Mouse (Mus musculus) stomach, postnatal 0 days (tissue): Measurements from ENCODE around the gene Ptdss2. TPM values are rescaled to one million over a fixed set of nuclear protein-coding genes. Genes with fewer than 3 reads are reported as not detected.

Source experiments
- ATAC-seq: fragments of 200-750 bp; cut with Nextera tagmentation; 2 replicates; pipeline ENCODE4 v1.8.0; 2017; ENCODE audit not compliant: low FRiP score, low TSS enrichment
- DNase-seq: peaks from one replicate; pipeline ENCODE4 v3.0.0-alpha.2; 2016; ENCODE audit warnings: low spot score
- H3K27ac ChIP-seq: fragments of 300-500 bp; sonication (generic); replicated peaks from 2 replicates; pipeline ENCODE4 v1.5.1; 2014; ENCODE audit warnings: mild to moderate bottlenecking, control low read depth
- H3K27me3 ChIP-seq: fragments of 300-500 bp; sonication (generic); 2 replicates; pipeline ENCODE4 v1.6.1; 2014; ENCODE audit warnings: low read length; ENCODE audit not compliant: control insufficient read depth, insufficient read depth
- H3K36me3 ChIP-seq: fragments of 300-500 bp; sonication (generic); 2 replicates; pipeline ENCODE4 v1.6.1; 2014; ENCODE audit warnings: low read length, mixed read lengths; ENCODE audit not compliant: control insufficient read depth, insufficient read depth
- H3K4me1 ChIP-seq: fragments of 300-500 bp; sonication (generic); replicated peaks from 2 replicates; pipeline ENCODE4 v1.6.1; 2014; ENCODE audit warnings: antibody characterized with exemption; ENCODE audit not compliant: control insufficient read depth, insufficient read depth
- H3K4me2 ChIP-seq: fragments of 300-500 bp; sonication (generic); replicated peaks from 2 replicates; pipeline ENCODE4 v1.6.1; 2014; ENCODE audit warnings: low read depth, mild to moderate bottlenecking, control low read depth, moderate library complexity
- H3K4me3 ChIP-seq: fragments of 300-500 bp; sonication (generic); 2 replicates; pipeline ENCODE4 v1.5.1; 2014; ENCODE audit warnings: low read depth, low read length, control low read depth
- H3K9ac ChIP-seq: fragments of 300-500 bp; sonication (generic); 2 replicates; pipeline ENCODE4 v1.6.1; 2014; ENCODE audit warnings: mild to moderate bottlenecking, low read length, control low read depth, mixed read lengths
- H3K9me3 ChIP-seq: fragments of 300-500 bp; sonication (generic); 2 replicates; pipeline ENCODE4 v1.6.1; 2016; ENCODE audit warnings: low read length; ENCODE audit not compliant: control insufficient read depth
- CTCF ChIP-seq: IDR thresholded peaks from 2 replicates; pipeline ENCODE4 v1.5.1; 2016; ENCODE audit warnings: antibody characterized with exemption, low read depth, mild to moderate bottlenecking, moderate library complexity
- EP300 ChIP-seq: optimal IDR thresholded peaks from 2 replicates; pipeline ENCODE3; 2016; ENCODE audit warnings: antibody characterized with exemption
- WGBS: fragments of 180-500 bp; shearing (Covaris S2); extraction: QIAGEN DNeasy Blood & Tissue Kit; methylation state at CpG from one replicate; pipeline ENCODE4 v1.1.7; 2014; 5-methylcytosine and 5-hydroxymethylcytosine counted together
- polyA plus RNA-seq: library from polyadenylated mRNA; unstranded; fragments of >200 nt; fragmentation: Nextera tagmentation; extraction: Ambion mirVana; gene quantifications from 2 replicates; pipeline ENCODE4 v1.2.1, GENCODE M21; 2015

Ptdss2 gene
- polyA plus RNA-seq, 1 experiment from 2014 or later, result 22.9 TPM

- Histone ChIP-seq H3K36me3 (no peaks in the 10 kb centered on the region), H3K4me3 (no peak overlapping the region), H3K9ac (no peak overlapping the region), H3K27ac (no peak overlapping the region), H3K4me2 (no peak overlapping the region), H3K4me1 (no peaks in the 10 kb centered on the region), H3K9me3 (no peaks in the 10 kb centered on the region), H3K27me3 (no peaks in the 10 kb centered on the region)
- ATAC-seq, result no peak
- no peak for DNase-seq
- 57% methylated on average over 3 of the region's 3 CpGs for WGBS
- no peak for TF ChIP-seq EP300
- no peak for TF ChIP-seq CTCF
Observed at GRCm38 (mm10) chr7:141103161-141103560, 19.0 kb upstream of the Ptdss2 start.

- Histone ChIP-seq H3K27ac (no peak overlapping the region), H3K27me3 (no peaks in the 10 kb centered on the region), H3K9ac (no peak overlapping the region), H3K9me3 (no peaks in the 10 kb centered on the region), H3K4me2 (no peak overlapping the region), H3K4me1 (no peaks in the 10 kb centered on the region), H3K4me3 (no peak overlapping the region), H3K36me3 (no peaks in the 10 kb centered on the region)
- no peak for DNase-seq
- TF ChIP-seq CTCF (no peak), EP300 (no peak)
- 79% methylated on average over 9 of the region's 9 CpGs for whole genome bisulfite sequencing
- ATAC-seq, result no peak
Observed at GRCm38 (mm10) chr7:141115874-141116273, 6.3 kb upstream of the Ptdss2 start.

DNA sequence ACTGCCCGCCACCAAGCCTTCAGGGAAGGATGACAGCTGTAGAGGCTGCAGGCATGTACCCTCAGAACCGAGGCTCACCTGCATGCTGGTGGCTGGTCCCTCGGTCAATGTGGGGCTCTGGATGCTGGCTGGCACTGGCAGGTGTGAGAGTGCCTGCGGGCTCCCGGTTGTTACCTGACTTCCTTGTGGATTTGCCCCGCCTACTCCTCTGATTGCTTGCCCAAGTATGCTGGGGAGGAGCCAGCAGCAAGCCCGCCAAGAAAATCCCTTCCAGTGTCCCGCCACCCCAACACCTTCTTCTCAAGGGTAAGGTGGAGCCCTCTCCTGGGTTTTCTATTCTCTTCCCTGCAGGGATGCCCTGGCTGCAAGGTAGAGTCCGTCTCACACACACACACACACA, 4.5 kb upstream of the Ptdss2 start, which contains the start of gene Ano9:
Gene Ano9 (minus strand): TSS at position 171 of the 400 bp plus-strand sequence.
- no peaks in the 10 kb centered on the region for H3K9me3 ChIP-seq
- peak within 1 kb of the TSS; percentile 23; the same call in 1 of the 2 replicates for H3K4me3 ChIP-seq
- H3K36me3 ChIP-seq, result no peaks in the 10 kb centered on the region
- H3K27me3 ChIP-seq, result no peaks in the 10 kb centered on the region
- peak; percentile 80 for DNase-seq
- TF ChIP-seq EP300 (no peak), CTCF (no peak)
- H3K4me1 ChIP-seq, result peaks cover 3% of the 10 kb centered on the region
- ATAC-seq, result peak; percentile 61
- H3K9ac ChIP-seq, result 0 out of 2 replicates have a peak within 1 kb of the TSS, but pooled peaks have one; percentile 31
- 8% methylated on average over 9 of the region's 9 CpGs for WGBS
- H3K27ac ChIP-seq, result peak within 1 kb of the TSS; percentile 69
- H3K4me2 ChIP-seq, result peak within 1 kb of the TSS; percentile 53

DNA sequence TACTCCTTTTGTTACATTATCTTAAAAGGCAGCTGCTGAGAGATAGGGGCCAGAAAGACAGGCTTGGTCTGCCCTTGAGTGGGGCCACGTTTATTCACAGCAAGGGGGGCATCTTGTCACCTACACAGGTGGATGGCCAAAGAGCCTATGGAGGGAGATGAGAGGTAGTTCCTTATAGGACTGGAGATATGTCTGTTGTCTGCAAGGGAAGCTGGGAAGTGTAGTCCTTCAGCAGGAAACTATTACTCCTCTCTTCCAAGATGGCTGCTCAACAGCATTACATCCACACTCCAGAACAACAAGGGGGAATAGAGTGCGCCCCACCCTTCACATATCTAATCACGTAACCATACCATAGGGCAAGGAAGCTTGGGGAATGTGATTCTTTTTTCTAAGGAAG, 2.7 kb upstream of the Ptdss2 start:
- Histone ChIP-seq H3K4me1 (peaks cover 3% of the 10 kb centered on the region), H3K9me3 (no peaks in the 10 kb centered on the region), H3K9ac (no peak overlapping the region), H3K4me2 (no peak overlapping the region), H3K36me3 (no peaks in the 10 kb centered on the region), H3K27ac (no peak overlapping the region), H3K4me3 (no peak overlapping the region), H3K27me3 (no peaks in the 10 kb centered on the region)
- TF ChIP-seq EP300, result no peak
- TF ChIP-seq CTCF, result no peak
- ATAC-seq, result no peak
- DNase-seq, result no peak
- WGBS, result 64% methylated on average over 3 of the region's 3 CpGs

- no peaks in the 10 kb centered on the region for H3K27me3 ChIP-seq
- no peaks in the 10 kb centered on the region for H3K9me3 ChIP-seq
- WGBS, result 75% methylated on average over 3 of the region's 3 CpGs
- H3K9ac ChIP-seq, result no peak overlapping the region
- ATAC-seq (no peak), DNase-seq (no peak)
- no peak overlapping the region for H3K4me2 ChIP-seq
- H3K4me1 ChIP-seq, result peaks cover 3% of the 10 kb centered on the region
- H3K4me3 ChIP-seq, result no peak overlapping the region
- H3K36me3 ChIP-seq, result no peaks in the 10 kb centered on the region
- TF ChIP-seq CTCF (no peak), EP300 (no peak)
- H3K27ac ChIP-seq, result no peak overlapping the region
Observed at GRCm38 (mm10) chr7:141120605-141121004, 1.6 kb upstream of the Ptdss2 start.

GRCm38 (mm10) chr7:141121051-141121531, 1.1 kb upstream of the Ptdss2 start:
- Histone ChIP-seq H3K4me1 (peaks cover 3% of the 10 kb centered on the region), H3K9me3 (no peaks in the 10 kb centered on the region), H3K36me3 (no peaks in the 10 kb centered on the region), H3K9ac (no peak overlapping the region), H3K4me3 (no peak overlapping the region), H3K27me3 (no peaks in the 10 kb centered on the region), H3K27ac (no peak overlapping the region), H3K4me2 (no peak overlapping the region)
- 82% methylated on average over 5 of the region's 5 CpGs for WGBS
- ATAC-seq (no peak), DNase-seq (no peak)
- TF ChIP-seq CTCF (0 out of 2 replicates have a peak, but pooled peaks have one; percentile 14), EP300 (no peak)
